Mouse (Mus musculus) adrenal gland, adult 18-20 months (tissue): Measurements from ENCODE around the gene Gria4. TPM values are rescaled to one million over a fixed set of nuclear protein-coding genes. Genes with fewer than 3 reads are reported as not detected.

Experiments
- microRNA-seq, 2 experiments: library from miRNA; unstranded; fragments of <30 nt; microRNA quantifications; one replicate each; pipeline ENCODE4 v1.2.0; 2021; ENCODE audit warnings: borderline number of aligned reads in 2 of 2
- total RNA-seq, 2 experiments: library from RNA; stranded (reverse); gene quantifications; 1 replicate in 1 of 2; 2 replicates in 1 of 2; pipeline ENCODE4 v1.2.3; 2021

Gene Gria4
- total RNA-seq, 2 experiments from 2014 or later = 2.5 to 2.7 TPM

Small RNA genes within 50 kb of the gene (microRNA-seq; reads per million reads assigned to microRNA genes)
- gene Gm23811 (0 reads per million in 2 experiments), gene Gm23992 (0 reads per million in 2 experiments)
